Mouse (Mus musculus) layer of hippocampus, adult 8-10 months (tissue): Measurements from ENCODE around the gene Lman2l. TPM values are rescaled to one million over a fixed set of nuclear protein-coding genes. Genes with fewer than 3 reads are reported as not detected.

ENCODE experiments used
- DNase-seq, 2 experiments: peaks; one replicate each; pipeline ENCODE4 v3.0.0; 2022; ENCODE audit warnings: low spot score in 2 of 2
- total RNA-seq, 4 experiments: library from RNA; stranded (reverse); gene quantifications; 2 replicates each; pipeline ENCODE4 v1.2.4; 2022

Lman2l gene
- 10 to 100 TPM; 56.0 to 81.9 (median 69.0) TPM for total RNA-seq

DNA sequence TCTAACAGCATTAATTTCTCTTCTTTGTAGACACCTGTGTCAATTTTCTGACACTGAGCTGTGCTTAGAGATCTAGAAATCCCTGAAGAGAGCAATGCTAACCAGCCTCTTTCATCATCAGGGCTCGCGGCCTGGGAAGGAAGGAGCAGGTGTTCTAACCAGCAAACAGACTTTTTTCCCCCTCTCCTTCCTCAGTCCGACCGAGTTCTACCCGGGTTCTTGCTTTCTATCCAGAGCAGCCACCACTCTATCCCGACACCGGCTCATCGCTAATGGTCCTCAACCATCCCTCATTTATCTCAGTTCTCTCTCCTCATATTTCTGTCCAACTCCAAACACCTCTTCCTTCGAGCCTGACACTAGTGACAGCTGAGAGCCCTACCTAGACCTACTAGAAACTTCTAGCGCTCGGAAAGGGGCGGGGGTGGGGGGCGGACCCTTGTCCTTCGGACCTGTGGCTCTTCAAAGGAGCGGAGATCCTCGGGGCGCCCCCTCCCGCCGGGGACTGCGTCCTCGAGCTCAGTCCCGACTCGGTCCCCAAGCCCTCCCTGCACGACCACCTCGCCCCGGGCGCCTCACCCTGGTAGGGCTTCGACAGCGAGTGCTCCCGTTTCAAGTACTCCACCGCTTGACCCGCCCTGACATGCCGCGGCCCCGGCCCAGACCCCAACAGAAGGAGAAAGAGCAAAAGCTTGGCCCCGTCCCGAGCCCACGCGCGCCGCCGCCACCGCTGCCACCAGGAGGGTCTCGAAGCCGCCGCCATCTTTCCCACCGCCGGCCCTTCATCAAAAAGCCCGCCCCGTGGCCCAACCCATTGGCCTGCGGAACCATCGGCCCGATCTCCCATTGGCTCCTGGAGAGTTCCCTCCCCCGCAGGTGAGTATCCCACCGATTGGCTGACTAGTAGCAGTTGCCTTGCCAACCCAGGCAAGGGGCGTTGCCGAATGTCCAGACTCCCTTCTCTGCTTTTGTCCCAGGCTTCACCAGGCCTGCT lies at the start of gene Lman2l:
Gene Lman2l (minus strand): TSS at position 801 of the 994 bp plus-strand sequence.
- DNase-seq: peak; percentile 97

DNA sequence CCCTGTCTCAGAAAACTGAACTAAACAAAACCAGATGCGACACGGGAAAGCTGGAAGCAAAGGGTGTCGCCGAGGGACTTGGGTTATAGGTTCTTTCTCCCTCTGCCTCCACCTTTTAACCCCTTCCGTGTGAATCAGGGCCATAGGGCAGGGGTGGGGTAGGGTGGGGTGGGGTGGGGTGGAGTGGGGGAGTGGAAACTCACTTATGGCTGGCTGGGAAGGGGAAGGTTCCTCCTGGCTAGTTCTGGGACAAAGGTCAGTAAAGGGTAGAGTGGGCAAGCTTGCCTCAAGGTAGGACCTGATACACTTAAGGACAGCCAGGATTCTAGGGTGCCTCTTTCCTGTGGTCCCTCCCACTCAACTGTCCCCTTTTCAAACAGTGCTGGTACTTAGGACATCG lies 48.2 kb upstream of the Lman2l start:
- no peak for DNase-seq

DNA sequence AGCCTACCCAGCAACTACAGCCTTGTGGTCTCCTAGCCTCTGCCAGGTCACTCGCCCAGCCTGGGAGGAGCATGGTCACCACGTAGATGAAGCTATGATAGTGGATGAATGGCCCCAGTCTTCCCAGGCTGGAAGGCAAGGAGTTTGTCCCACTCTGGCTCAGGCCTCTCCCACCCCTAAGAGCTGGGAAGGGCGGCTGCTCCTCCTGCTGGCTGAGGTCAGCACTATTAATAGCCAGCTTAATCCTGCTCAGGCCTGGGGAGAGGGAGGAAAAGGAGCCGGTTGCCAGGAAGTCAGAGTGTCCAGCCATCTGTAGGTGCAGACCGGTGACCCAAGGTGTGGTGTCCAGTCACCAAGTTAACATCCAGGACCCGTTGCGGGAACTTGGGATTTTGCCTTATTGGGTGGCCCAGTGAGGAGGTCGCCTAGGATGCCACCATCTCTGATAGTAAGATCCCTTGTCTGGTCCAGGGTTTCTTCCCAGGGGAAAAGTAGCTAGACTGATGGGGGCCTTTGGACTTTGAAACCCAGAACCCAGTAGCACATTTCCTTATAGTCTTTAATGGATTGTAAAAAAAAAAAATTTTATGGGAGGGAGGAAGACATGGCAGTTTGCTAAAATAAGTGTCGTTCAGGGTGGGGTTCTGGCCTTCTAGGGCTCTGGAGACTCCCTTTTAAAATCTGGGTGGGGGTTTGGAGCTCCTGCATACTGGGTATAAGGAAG lies 47.5 kb upstream of the Lman2l start:
- no peak for DNase-seq

DNA sequence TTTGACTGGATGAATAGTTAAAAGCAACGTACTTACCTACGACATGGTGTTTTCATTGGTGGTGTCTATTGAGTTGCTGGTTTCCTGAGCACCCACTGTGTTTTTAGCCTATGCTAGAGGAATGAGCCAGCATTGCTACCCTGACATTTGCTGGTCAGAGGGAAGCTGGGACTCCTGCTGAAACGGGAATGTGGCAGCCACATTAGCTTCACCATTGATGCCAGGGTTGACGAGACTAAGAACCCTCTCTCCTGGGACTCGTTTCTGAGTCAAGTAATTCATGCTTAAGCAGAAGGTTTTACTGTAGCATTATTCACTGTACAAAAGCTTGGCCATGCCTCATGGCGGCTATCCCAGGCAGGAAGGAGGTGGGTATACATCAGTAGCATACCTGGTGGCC lies 44.6 kb upstream of the Lman2l start:
- no peak for DNase-seq

DNA sequence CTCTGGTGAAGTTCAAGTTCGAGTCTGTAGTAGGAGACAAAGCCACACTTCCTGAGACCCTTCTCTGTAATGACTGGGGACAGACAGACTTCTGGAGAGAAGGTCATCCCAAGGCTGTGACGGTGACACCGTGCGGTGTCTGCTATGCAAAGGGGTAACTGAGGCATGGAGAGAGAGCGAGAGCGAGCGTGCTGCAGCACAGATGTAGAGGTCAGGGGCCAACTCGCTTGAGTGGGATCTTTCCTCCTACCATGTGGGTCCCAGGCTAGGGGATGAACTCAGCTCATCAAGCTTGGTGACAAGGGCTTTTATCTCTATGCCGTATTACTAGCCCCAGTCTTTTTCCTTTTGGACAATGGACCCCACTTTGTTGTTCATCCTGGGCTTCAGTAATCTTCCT lies 42.0 kb upstream of the Lman2l start:
- no peak for DNase-seq

DNA sequence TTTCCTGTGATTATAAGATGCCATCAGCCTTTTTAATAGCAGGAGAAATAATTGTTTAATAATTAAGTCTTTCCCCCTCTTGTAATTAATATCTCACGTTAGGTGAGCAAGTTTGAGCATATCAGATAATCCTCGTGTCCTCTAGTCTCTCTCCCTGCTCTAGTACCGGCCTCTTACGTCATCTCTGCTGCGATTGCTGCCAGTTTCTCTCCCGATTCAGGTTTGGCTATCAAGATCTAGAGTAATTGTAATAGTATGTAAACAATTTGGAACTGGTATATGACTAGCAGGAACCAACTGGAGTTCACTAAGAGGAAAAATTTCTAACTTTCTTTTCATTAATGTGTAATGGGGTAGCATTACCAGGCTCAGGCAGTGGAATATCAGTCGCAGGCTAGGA lies 40.0 kb upstream of the Lman2l start:
- DNase-seq: no peak

DNA sequence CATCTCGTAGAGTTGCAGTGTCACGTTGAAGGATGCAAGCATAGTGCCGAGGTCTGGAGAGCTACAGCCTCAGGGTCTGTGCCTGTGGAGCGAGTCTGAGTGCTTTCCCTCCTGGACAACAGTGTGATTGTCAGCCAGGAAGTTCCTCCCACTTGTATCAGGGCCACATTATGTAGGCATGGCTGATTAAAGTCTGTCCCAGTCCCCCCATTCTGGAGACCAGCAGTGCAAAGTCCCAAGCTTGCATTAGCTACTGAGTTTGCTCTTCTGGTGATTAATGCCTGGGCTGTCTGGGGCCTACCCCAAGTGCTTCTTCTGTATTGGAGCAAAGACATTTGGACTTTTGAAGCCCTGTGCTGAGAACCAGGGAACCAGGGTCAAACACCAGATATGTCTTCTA lies 38.8 kb upstream of the Lman2l start:
- no peak for DNase-seq

DNA sequence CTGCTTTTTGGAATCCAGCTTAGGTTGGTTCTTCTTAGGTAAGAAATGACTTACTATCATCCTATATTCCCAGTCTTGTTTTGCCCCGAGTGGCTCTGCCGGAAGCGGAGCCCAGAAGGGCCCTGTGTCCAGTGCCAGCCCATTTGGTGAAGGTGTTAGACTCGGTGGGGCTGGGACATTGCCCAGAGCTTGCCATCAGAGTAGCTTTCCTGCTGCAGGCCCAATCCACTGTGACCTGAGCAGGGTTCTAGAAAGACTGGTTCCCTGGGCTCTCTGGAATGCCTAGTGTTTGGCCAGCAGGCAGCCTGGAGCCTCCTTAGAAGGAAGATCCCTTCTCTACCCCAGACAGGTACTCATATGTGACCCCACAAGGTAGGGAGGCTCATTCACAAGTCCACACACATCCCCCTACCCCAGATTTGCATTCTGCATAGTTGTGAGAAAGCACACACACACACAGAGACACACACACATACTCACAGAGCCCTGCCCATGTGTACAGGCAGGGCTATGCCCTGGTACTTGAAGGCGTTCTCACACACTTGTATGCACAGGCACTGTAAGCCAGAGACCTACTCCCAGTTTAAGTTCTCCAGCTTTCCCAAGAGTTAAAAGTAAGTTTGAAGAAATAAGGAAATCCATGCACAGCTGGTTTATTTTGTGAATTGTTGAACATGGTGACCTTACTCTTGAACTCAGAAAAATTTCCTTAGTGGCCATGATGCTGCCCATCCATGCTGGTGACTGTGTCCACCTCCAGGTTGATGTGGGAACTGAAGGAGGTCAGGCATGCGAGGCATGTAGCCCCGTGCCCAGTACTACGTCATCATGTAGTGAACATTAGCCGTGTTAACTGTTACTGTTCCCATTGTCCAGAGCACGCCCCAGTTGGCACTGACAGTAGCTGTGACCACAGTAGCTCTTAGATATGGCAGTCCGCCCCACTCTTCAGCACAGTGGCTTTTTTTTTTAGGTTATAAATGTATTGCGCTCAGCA lies 35.1 kb upstream of the Lman2l start:
- DNase-seq: no peak

DNA sequence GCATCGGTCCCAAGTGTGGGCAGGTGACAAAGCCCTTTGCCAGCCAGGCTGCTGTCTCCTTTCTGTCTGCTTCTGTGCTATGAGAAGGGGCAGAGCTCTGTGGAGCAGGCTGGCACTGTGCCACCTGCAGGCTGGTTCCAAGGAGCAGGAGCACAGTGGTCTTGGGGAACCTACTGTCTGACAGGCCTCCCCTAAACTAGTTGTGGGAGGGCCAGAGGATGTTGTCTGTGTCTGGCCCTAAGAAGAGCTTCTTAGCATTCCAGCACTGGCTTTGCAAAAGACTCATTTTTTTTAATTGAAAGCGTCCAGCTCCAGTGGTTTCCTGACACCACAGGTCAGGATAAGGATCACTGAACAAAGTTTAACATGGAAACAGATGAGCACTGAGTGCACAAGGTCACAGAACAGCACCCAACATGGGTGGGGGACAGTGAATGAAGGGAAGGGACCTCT lies 33.3 kb upstream of the Lman2l start:
- no peak for DNase-seq

DNA sequence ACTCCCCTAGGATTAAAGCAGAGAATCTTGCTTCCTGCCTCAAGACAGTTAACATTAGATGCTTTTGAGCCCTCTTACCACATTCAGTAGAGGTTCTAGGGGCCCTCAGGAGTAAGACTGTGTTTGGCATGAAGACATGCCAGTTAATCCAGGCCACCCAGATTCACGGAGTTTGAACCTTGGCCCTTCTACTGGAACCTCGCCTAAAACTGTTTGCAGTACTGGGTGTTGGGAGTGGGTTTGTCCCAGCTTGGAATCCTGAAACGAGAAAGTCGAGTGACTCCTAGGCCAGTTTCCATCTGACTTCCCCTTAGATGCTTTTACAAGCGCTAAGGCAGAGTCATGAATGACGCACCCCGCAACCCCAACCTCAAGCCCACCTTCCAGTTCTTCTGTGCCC lies 31.4 kb upstream of the Lman2l start:
- DNase-seq: no peak

DNA sequence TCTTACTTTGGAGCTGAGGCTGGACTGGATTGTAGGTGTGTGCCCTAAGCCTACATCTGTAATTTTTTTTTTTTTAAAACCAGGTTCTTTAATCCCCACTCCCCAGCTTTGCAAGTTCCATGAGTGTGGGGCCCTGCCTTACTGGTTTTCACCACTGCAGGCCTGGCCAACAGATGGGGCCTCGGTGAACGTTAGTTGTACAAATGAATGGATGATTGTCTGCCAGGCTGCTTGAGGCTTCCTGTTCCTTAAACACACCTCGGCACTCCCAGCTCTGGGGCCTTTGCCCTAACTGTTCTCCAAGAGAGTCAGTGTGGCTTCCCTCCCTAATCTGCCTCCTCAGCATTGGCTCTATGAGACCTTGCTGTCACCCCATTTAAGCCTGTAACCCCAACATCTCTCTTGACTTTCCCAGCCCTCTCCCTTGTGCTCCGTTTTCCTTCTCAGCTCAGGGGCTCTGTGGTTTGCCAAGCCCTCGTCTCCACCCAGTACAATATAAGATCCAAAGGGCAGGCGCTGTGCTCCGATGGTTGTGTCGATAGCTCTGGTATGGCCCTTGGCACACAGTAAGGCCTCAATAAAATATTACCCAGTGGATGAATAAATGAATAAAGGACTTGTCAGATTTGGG lies 30.5 kb upstream of the Lman2l start:
- DNase-seq: no peak

DNA sequence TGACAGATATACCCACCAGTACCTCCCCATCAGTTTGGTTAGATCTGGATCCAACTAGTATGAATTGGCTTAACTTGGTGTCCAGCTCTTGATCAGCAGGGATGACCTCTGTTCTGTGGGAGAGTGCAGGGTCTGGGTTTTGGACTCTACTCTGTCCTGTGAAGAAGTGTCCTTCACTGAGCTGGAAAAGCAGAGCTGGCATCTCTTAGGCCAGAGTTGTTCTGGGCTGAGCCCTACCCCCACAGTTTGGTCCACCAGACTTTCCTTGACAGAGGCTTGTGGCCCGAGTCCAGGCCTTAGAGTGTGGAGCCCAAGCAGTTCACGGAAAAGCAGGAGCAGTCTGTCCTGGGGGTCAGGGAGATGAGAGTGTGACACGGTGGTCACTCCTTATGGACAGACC lies 29.6 kb upstream of the Lman2l start:
- DNase-seq: no peak

DNA sequence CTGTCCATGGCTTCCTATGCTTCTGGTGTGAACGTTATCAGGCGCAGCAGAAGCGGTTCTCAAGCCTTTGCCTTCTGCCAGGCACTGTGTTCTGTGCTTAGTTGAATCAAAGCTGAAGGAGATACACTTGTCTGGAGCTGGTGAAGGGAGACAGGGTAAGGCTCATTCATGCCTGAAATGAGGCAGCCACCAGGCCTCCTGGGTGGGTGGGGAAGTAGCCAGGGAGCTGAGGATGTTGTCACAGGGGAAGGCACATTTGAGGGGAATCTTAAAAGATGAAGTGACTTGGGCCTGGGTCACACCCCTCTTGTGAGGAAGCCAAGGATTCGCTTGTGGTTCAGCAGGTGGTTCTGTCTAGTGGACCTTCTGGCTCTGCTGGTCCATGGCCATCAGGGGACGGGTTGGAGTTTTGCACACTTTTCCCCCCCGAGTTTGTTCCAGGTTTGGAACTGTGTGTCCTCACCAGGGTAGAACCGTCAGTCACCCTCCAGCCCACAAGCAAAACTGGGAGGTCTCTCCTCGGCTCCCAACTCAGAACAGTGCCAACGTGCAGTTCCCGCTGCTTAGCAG lies 28.2 kb upstream of the Lman2l start:
- no peak for DNase-seq

DNA sequence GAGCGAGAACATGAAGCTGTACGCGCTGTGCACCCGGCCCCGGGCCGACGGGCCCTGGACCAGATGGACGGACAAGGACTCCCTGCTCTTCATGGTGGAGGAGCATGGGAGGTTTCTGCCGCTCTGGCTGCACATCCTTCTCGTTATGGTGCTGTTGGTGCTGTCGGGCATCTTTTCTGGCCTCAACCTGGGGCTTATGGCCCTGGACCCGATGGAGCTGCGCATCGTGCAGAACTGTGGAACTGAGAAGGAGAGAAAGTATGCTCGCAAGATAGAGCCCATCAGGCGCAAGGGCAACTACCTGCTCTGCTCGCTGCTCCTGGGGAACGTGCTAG lies 27.0 kb upstream of the Lman2l start:
- no peak for DNase-seq

DNA sequence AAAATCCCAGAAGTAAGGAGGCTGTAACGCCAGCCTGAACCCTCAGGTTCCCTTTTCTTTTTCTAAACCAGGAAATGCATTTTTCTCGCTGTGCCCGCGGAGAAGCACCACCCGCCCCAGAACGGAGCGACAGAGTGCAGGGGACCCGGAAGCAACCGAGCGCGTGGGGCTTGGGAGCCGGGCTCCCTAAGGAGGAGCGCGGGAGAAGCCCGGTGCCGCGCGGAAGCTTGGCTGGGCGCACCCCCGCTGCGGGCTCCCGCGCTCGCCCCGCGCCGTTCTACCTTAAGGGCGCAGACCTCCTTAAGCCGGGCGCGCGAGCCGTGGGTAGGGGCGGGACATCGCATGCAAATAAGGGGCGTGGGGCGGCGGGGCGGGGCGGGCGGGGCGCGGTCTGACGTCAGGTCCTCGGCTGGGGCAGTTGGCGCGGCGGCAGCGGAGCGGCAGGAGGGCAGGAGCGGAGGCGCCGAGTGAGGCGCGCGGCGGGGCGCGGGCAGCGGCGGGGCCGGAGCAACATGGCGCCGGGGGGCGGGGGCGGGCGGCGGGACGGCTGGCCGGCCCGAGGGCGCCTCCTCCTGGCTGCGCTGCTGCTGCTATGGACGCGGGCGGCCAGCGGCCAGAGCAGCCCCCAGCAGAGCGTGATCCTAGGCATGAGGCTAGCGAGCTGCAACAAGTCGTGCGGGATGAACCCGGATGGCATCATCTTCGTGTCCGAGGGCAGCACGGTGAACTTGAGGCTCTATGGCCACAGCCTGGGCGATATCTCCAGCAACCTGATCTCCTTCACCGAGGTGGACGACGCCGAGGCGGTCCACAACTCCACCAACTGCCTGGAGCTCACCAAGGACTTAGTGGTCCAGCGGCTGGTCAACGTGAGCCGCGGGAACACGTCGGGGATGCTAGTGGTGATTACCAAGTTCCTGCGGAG lies 26.4 kb upstream of the Lman2l start, which contains the start of gene Cnnm4:
Gene Cnnm4 (plus strand): TSS at position 440 of the 925 bp plus-strand sequence.
- DNase-seq: peak; percentile 74 to 78

DNA sequence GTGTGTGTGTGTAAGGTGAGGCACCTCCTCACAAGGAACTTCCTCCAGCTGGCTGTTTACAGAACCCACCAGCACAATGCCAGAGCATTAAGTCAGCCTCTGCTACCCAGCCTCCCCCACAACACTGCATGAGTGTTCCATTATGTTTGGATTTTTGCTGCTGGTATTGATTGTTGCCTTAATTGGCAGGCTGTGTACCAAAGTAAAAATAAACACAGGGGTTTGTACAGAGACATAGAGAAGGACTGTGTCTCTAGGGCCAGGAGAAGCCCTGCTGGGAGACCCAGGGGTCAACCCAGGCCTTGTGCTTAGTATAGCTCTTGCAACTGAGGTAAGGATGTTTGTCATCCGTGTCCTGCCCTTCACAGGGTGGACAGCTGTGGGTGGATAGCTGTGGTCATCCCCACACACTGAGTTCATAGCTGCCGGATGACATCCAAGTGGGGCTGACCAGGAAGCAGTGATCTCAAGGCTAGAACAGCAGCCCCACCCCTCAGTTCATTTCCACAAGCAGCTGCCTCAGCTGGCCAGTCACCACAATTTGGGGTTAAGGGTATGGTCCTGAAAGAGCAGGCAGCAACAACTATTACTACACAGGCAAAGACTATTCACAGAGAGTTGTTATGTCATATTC lies 24.9 kb upstream of the Lman2l start:
- DNase-seq: no peak

DNA sequence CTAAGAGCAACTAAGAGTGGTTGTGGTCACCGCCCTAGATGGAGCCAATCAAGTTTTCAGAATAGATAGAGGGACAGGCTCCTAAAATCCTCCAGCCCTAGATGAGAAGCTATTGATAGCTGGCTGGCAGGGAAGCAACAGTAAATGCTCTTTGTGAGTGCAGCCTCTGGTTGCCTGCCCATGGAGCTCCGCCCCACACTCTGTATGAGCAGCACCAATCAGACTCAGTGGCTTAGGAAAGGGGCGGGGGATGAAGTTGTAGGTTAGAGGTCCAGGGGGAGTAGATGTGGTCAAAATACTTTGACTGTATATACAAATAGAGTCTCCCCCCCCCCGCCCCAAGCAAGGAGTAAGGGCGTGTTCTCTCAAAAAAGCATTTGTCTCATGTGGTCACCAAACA lies 22.4 kb upstream of the Lman2l start:
- no peak for DNase-seq

DNA sequence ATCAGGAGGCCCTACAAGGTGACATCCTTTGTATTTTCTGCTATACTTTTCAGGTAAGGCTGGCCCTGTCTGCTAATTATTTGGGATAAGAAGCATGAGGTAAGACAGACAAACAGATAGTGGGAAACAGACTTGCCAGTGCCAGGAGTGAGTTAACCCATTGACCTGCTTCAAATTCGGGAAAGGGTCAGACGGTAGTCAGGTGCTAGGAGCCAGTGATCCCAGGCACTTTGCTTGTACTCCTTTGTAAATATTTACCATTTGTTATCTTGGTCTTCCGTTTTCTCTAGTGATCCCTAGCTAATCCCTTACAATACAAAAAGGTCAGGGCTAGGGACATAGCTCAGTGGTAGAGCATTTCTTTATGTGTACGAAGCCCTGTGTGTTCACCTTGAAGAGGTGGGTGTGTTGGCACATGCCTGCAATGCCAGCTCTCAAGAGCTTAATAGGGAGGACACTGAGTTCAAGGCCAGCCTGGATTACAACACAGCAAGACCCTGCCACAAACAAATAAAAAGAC lies 20.6 kb upstream of the Lman2l start:
- DNase-seq: no peak

DNA sequence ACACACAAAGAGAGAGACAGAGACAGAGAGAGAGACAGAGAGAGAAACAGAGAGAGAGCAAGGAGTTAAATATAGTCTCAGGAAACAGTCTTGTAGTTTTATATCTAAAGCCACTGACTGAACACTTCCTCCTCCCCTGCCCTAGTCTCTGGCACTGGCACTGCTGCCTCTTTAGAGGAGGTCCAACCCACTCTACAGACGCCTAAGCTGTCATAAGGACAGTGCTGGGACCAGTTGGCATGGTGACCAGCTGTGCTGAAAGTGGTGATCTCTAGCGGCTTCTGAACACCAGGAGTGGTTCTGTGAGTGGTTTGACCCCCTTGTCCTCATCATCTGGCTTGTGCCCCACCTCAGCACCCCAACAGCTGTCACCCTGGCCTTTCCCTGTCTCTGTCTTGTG lies 16.8 kb upstream of the Lman2l start:
- no peak for DNase-seq
